Mouse (Mus musculus): ENCODE results near the gene Spdye4a.
"Not testable (repeated sequence)": the region's sequence is repeated elsewhere in the genome, so short reads cannot be mapped to it uniquely, and the experiment has no call there.

The Spdye4a gene

DNA sequence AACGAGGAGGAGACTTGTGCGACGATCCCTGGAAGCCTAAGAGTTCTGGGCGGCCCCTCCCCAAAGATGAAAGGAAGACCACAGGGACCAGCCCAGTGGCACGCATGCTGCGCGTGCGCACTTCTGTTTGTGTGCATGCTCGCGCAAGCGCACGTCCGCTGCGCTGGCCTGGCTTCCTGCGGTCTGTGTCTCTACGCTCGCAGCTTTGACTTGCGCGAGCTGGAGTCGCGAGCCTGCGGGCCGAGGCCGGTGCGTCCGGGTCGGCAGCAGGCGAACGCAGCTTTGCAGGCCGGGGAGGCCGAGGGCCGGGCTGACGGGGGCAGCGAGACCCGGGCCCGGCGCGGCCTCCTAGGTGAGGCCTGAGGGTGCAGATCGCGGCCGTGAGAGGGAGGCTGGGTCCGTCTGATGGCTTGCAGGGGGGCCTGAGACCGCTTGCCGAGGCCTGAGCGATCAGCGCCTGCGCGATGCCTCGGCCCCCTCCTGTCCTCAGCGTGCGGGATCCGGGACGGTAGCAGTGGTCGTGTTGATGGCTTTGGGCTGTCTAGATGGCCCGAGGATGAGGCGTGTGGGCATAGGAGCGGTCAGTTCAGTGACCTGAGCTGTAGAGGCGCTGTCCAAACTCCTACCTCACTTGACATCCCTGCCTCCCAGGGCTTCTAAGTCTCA, 8.5 kb upstream of the Spdye4a start, which contains the start of gene Zfp12:
Zfp12 (plus strand) TSS at position 136 of the 666 bp plus-strand sequence.
- peak; percentile 94 for DNase-seq (ENCODE audit: low spot score)

DNA sequence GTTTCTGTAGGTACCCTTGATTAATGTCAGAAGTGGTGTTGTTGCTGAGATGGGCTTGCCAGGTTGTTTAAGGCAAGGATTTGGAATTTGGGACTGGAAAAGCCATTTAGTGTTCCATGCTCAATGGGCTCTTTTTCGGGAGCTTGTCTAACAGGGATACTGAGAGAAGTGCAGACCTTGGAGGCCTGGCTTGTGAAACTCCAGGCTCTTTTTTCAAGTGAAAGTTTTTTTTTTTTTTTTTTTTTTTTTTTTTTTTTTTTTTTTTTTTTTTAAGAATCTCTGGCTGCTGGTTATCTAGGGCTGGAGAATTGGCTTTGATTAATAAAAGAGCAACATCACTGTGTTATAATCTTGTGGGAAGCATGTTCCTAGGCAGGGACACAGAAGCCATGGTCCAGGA, 4.4 kb downstream of the Spdye4a start:
- DNase-seq (ENCODE audit: low spot score), result no peak

DNA sequence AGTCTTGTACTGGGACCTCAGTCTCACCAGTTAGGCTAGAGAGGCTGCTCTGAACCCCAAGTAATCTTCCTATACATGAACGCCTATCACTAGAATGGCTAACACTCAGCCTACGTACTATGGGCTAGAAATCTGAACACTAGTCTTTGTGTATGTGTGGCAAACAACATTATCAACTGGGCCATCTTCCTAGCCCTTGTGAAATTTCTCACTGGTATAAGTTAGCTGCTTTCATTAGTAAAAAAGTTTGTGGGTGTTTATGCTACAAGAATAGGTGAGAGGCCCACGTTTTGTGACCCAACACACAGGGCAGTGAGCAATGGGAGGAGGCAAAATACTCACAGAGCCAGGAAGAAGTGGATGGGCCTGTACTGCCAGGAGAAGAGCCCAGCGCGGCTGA, 5.7 kb downstream of the Spdye4a start:
- DNase-seq (ENCODE audit: low spot score), result no peak

DNA sequence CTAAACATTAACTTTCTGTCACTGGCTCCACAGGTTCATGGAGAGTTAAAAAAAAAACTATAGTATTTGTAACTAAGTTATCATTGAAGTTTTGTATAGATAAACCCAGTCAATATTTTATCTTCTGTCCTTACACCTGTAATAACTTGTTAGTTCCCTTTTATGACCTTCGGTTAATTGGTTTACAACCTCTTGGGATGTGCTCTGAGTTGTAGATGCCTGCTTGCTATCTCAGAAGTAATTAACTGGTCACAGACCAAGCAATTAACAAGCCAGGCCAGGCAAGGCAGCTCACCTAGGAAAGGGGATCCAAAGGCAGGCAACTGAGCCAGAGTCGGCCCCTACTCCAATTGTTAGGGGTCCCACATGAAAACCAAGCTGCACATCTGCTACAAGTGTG, 12.9 kb downstream of the Spdye4a start:
- no peak for DNase-seq (ENCODE audit: low spot score)

DNA sequence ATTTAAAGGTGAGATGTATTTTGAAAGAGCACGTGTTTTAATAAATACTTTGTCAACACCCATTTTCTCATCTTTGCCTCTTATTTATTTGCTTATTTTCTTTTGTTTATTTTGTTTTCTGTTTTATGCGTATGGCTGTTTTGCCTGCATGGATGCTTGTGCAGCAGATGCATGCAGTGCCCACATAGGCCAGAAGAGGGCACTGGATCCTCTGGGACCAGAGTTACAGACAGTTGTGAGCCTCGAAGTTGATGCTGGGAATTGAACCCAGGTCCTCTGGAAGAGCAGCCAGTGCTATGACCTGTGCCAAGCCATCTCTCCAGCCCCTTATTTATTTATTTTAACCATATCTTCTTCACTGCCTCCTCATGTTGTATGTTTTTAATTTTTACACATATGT, 21.7 kb downstream of the Spdye4a start:
- no peak for DNase-seq (ENCODE audit: low spot score)

DNA sequence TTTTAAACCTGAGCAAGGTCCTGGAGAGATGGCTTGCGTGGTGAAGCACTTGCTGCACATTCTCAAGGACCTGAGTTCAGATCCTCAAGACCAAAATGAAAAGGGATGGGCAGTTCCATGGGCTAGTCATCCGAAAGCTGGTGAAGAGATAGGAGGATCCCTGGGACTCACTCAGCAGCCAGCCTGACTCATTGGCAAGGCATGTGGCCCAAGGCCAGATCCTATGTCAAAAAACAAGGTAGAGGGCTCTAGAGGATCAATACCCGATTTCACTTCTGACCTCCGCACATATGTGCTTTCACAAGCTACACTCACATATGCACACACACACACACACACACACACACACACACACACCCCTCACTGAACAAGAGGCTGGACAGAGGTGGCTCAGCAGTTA, 30.2 kb downstream of the Spdye4a start:
- no peak for DNase-seq (ENCODE audit: low spot score)

DNA sequence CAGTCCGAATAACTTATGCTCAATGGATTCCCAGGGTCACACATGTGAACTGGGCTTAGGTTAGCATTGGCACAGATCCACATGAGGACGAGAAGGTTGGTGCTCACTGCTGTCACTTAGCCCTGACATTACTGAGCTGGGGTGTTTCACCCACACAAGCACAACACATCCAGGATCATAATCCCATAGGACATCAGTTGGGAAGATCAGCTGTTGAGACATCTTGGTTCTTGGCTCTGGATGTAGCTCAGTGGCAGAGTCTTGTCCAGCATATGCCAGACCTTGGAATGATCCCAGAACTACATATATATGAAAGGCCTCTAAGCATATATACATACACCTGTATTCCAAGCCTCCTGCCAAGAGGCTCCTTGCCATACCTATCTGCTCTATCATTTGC, 31.5 kb downstream of the Spdye4a start:
- no peak for DNase-seq (ENCODE audit: low spot score)

DNA sequence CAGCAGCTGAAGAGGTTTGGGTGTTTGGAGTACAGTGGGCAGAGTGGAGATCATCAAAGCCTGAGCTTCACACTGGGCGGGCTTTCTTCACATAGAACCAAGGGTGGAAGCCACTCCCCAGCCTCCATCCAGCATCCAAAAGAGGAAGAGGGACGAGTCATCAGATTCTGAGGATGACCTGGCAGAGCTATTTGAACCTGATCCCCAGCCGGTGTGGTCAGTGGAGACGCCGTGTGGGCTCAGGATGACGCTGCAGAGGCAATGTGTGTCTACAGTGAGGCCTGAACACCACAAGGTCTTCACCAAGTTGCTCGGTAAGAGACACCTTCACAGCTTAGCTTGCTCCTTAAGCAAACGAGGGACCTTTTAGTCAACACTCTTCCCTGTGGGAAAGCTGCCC, 31.9 kb downstream of the Spdye4a start:
- DNase-seq (ENCODE audit: low spot score), result not testable (repeated sequence)

DNA sequence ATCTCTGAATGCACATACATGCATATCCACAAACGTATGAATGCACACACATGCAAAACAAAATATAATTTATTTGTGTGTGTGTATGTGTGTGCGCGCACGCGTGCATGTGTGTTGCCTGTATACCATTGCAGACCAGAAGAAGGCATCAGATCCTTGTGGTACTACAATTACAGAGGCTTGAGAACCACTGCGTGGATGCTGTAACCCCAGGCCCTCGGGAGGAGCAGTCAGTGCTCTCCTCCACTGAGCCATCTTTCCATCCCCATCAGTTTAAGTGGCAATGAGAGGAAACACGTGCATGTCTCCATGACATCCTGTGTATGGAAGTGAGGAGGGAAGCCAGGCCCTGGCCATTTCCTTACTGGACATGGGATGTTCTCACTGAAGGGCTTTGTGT, 33.9 kb downstream of the Spdye4a start:
- no peak for DNase-seq (ENCODE audit: low spot score)

DNA sequence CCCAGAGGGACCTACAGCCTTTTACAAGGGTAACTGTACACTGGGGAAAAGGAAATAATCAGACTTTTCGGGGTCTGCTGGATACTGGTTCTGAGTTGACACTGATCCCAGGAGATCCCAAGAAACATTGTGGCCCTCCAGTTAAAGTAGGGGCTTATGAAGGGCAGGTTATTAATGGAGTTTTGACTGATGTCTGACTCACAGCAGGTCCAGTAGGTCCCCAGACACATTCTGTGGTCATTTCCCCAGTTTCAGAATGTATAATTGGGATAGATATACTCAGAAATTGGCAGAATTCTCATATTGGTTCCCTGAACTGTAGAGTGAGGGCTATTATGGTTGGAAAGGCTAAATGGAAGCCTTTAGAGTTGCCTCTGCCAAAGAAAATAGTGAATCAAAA, 38.7 kb downstream of the Spdye4a start:
- DNase-seq (ENCODE audit: low spot score), result not testable (repeated sequence)

DNA sequence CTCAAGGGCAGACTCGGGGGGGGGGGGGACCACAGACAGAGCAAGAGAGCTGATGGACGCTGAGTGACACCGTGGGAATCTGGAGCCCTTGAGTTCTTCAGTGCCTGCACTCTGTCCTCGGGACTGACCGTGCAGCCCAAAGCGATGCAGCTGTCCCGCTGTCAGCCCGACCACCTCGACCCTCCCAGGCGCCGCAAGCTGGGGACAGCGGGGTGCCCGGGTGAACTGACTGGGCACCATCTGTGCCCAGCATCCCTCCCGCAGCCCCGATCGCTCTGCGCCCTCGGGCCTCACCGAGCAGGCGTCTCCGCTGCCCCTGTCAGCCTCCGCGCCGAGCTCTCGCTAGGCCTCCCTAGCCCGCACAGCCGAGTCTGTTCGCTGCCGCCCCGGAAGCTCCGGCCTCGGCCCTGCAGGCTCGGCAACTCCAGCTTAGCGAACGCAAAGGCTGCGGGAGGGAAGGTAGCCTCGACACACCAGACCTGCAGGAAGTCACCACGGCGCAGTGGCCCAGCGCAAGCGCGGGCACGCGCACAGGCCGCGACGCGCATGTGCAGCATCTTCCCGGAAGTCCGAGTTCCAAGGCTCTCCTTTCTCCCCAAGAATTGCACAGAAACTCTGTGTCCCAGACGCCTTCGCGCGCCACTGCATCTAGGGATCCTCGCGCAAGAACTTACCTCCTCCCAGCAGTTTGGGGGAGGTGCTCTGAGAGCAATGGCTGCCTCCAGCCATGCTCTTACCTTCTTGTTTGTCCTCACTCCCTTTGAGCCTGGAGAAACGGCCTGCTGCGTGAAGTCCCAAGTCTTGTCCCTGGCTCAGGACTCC, 46.2 kb downstream of the Spdye4a start, which contains the start of the genes Rbak and Spdye4b:
Rbak (minus strand) TSS at position 521 of the 822 bp plus-strand sequence.
Spdye4b (plus strand) TSS at position 763 of the 822 bp plus-strand sequence.
- peak; percentile 92 for DNase-seq (ENCODE audit: low spot score)

DNA sequence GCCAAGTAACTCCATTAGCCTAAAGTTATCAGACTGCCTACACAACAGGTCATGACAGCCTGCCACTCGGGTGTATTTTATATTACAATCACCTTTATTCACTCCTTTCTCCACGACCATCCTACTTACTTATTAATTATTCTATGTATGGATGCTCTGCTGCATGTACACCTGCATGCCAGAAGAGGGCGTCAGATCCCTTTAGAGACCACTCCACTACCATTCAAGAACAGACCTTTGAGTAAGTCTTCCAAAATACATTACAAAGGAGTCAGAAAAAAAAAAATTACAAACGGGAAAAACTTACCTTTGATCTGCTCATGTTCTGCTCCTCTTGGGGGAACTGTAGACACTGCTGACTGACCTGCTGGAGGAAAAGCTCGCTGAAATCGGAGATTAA, 47.5 kb downstream of the Spdye4a start:
- DNase-seq (ENCODE audit: low spot score), result no peak

DNA sequence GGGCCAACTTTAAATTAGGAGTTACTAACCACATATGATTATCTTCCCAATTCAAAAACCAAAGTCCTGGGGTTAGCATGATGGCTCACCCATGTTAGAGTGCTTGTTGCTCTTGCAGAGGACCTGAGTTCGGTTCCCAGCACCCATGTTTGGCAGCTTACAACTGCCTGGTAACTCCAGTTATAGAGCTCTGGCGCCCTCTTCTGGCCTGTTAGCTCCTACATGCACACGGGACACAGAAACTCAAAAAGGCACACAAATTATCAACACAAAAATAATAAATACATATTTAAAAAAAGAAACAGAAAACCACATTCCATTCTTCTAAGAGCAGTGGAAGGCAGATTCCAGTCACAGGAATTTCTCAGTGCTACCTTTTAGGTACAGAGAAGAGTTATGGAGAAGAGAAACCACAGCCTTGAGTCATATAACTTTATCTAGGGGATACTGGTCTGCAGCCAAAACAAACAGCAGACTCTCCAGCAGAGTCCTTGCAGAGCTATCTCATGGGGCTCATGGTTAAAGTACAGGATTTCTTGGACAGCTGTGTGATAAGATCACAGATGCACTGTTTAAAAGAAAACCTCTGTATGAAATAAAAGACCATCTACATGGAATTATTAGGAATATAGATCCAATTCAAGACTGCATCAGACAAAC, 49.0 kb downstream of the Spdye4a start:
- no peak for DNase-seq (ENCODE audit: low spot score)

DNA sequence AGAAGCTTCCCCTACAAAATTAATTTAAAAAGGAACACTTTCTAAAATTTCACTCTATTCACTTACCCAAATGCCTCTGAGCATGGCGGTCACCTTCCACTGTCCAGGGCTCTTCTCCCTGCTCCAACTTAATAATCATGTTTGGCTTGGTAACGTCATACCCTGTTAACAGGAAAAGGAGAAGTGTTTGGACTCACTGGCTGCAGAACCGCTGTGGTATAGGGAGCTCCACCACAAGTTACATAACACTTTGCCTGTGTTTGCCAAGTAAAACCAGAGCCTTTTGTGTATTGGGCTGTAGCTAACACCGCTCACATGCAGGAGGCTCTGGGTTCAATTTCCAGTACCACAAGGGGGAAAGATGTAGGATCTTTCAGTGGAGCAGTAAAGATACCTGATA, 50.7 kb downstream of the Spdye4a start:
- no peak for DNase-seq (ENCODE audit: low spot score)

Measured in ovary, adult 18-20 months (tissue).